In the genomic region with DNA sequence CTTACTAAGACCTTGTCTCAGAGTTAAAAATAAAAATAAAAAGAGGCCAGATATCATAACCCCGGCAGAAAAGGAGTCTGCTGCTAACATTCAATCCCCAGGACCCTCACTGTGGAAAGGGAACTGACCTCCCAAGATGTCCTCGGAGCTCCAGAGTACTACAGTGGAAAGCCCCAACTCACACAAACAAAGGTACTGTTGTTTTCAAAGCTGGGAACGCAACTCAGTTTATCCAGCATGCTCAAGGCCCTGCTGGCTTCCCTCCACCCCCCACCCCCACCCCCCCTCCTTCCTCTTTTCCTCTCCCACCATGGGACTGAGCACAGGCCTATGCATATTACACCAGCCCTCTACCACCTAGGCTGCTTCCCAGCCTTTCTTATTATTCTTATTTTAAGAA, we compare ENCODE assay signal across 18 mouse cellular contexts. TPM values are rescaled to one million over a fixed set of nuclear protein-coding genes. Genes with fewer than 3 reads are reported as not detected.
A peak's percentile ranks its signal among the peaks of the same experiment; 100 is the strongest.
DNase-seq lines count a peak whose midpoint lies in the region; ATAC-seq and TF ChIP-seq lines count a peak whose summit lies in the region.
"Had no signal": no experiment of that assay in that cellular context is flagged by ENCODE, and none has a peak within 500 bp of the region (broad histone marks: within the 10 kb centered on the region; RNA-seq: fewer than 3 reads in every experiment).

No protein-coding gene starts in this region.

- ATAC-seq in hindbrain, embryonic 13.5 days (ENCODE audit: low FRiP score), result no peak
- peak; percentile 78; the same call in 1 of the 2 replicates for ATAC-seq in hindbrain, postnatal 0 days
- ATAC-seq in megakaryocyte progenitor cell, adult 5-6 weeks (replicated peaks; ENCODE audit: poor library complexity), result no peak
- ATAC-seq: forebrain, embryonic 13.5 days; intestine, embryonic 15.5 days had no signal

- DNase-seq in hindbrain, embryonic 10.5 days (ENCODE audit: low spot score), result no peak
- DNase-seq in retina, postnatal 1 day, result peak; percentile 52
- no peak for DNase-seq in retina, embryonic 14.5 days (ENCODE audit: low spot score)
- no peak for DNase-seq in hindbrain, postnatal 0 days (ENCODE audit: low spot score)
- DNase-seq in heart, postnatal 36 days, result no peak
- no peak for DNase-seq in embryo, embryonic 10 days (ENCODE audit: low spot score)
- DNase-seq: adrenal gland, postnatal 10 days; cerebellum, adult 11-12 months; cerebellum, adult 9-10 months; cerebellum, postnatal 25 days; gastrocnemius, adult 2 months; gastrocnemius, postnatal 25 days had no signal

- TF ChIP-seq CTCF in hindbrain, postnatal 0 days (IDR thresholded peaks at IDR 0.05; ENCODE audit: low read depth), result no peak

- no peaks in the 10 kb centered on the region for H3K9me3 ChIP-seq in hindbrain, embryonic 10.5 days
- H3K9me3 ChIP-seq in hindbrain, embryonic 13.5 days, result no peaks in the 10 kb centered on the region
- H3K9me3 ChIP-seq in hindbrain, postnatal 0 days (ENCODE audit: low read length), result no peaks in the 10 kb centered on the region
- H3K9me3 ChIP-seq: forebrain, embryonic 13.5 days; heart, embryonic 12.5 days; intestine, embryonic 15.5 days had no signal

- 50% methylated on average over 3 of the region's 3 CpGs for WGBS in hindbrain, embryonic 10.5 days
- WGBS in hindbrain, embryonic 13.5 days, result 33% methylated on average over 3 of the region's 3 CpGs
- WGBS in hindbrain, postnatal 0 days, result 35% methylated on average over 3 of the region's 3 CpGs

- H3K36me3 ChIP-seq in hindbrain, embryonic 10.5 days, result no peaks in the 10 kb centered on the region
- no peaks in the 10 kb centered on the region for H3K36me3 ChIP-seq in hindbrain, embryonic 13.5 days
- H3K36me3 ChIP-seq in hindbrain, postnatal 0 days (ENCODE audit: insufficient read depth, low read length), result no peaks in the 10 kb centered on the region
- H3K36me3 ChIP-seq: heart, embryonic 12.5 days; intestine, embryonic 15.5 days had no signal

- no peak overlapping the region for H3K4me3 ChIP-seq in hindbrain, embryonic 10.5 days
- H3K4me3 ChIP-seq in hindbrain, embryonic 13.5 days, result no peak overlapping the region
- no peak overlapping the region for H3K4me3 ChIP-seq in hindbrain, postnatal 0 days (ENCODE audit: low read length)
- H3K4me3 ChIP-seq: forebrain, embryonic 13.5 days; gastrocnemius, adult 2 months; heart, embryonic 12.5 days; intestine, embryonic 15.5 days had no signal

- H3K4me1 ChIP-seq in hindbrain, embryonic 10.5 days (replicated peaks), result peaks cover 36% of the 10 kb centered on the region
- H3K4me1 ChIP-seq in hindbrain, embryonic 13.5 days (replicated peaks), result peaks cover 4% of the 10 kb centered on the region; the same call in 1 of the 2 replicates
- H3K4me1 ChIP-seq in hindbrain, postnatal 0 days (ENCODE audit: insufficient read depth, low read length), result no peaks in the 10 kb centered on the region
- H3K4me1 ChIP-seq: forebrain, embryonic 13.5 days had no signal

- H3K27me3 ChIP-seq in hindbrain, embryonic 10.5 days (ENCODE audit: insufficient read depth, poor library complexity, severe bottlenecking), result no peaks in the 10 kb centered on the region; the same call in 1 of the 2 replicates
- no peaks in the 10 kb centered on the region for H3K27me3 ChIP-seq in hindbrain, embryonic 13.5 days
- no peaks in the 10 kb centered on the region for H3K27me3 ChIP-seq in hindbrain, postnatal 0 days (ENCODE audit: insufficient read depth, low read length)
- H3K27me3 ChIP-seq: forebrain, embryonic 13.5 days; heart, embryonic 12.5 days; intestine, embryonic 15.5 days had no signal

- no peak overlapping the region for H3K9ac ChIP-seq in hindbrain, embryonic 13.5 days
- no peak overlapping the region for H3K9ac ChIP-seq in hindbrain, postnatal 0 days (replicated peaks; ENCODE audit: low read length)
- H3K9ac ChIP-seq: forebrain, embryonic 13.5 days; heart, embryonic 12.5 days; intestine, embryonic 15.5 days had no signal

- peak overlapping the region; percentile 31; the same call in 1 of the 2 replicates for H3K27ac ChIP-seq in hindbrain, embryonic 10.5 days
- no peak overlapping the region for H3K27ac ChIP-seq in hindbrain, embryonic 13.5 days
- H3K27ac ChIP-seq in hindbrain, postnatal 0 days, result peak overlapping the region; percentile 41; the same call in 1 of the 2 replicates
- H3K27ac ChIP-seq: forebrain, embryonic 13.5 days; gastrocnemius, adult 2 months; intestine, embryonic 15.5 days had no signal

- no peak overlapping the region for H3K4me2 ChIP-seq in hindbrain, embryonic 13.5 days
- H3K4me2 ChIP-seq in hindbrain, postnatal 0 days (ENCODE audit: low read depth, low read length), result no peak overlapping the region
- H3K4me2 ChIP-seq: forebrain, embryonic 13.5 days; heart, embryonic 12.5 days; intestine, embryonic 15.5 days had no signal

- intact Hi-C loops in heart, postnatal 36 days (cut with DNase I), result no loop called here

RNA-seq across cellular contexts. Expression of a gene that starts 14.8 kb away (rescaled TPM):
- polyA plus RNA-seq in hindbrain, embryonic 10.5 days (2016; fragmentation: Nextera tagmentation; extraction: Ambion mirVana), result 10.8 and 13.3 TPM in 2 replicates
- 3.8 and 5.8 TPM in 2 replicates for polyA plus RNA-seq in hindbrain, embryonic 13.5 days (2015; fragmentation: Nextera tagmentation; extraction: Ambion mirVana)
- 3.6 and 13.3 TPM in 2 replicates for total RNA-seq in hindbrain, postnatal 0 days (2014; rRNA removed)
- polyA plus RNA-seq in hindbrain, postnatal 0 days (2015; fragmentation: Nextera tagmentation; extraction: Ambion mirVana), result 8.4 and 9.0 TPM in 2 replicates
- 0.17 and 1.1 TPM in 2 replicates for total RNA-seq in megakaryocyte progenitor cell, adult 5-6 weeks (2015)
- total RNA-seq in megakaryocyte progenitor cell, adult 5-6 weeks (2017), result 0.71 and 2.6 TPM in 2 replicates
- total RNA-seq in heart, postnatal 36 days (2021), result 1 to 10 TPM; 1.7 to 1.9 TPM
- total RNA-seq: MEL had no signal

RNA-seq across cellular contexts. Expression of a gene that starts 37.9 kb away (rescaled TPM):
- 19.1 and 23.8 TPM in 2 replicates for polyA plus RNA-seq in hindbrain, embryonic 10.5 days (2016; fragmentation: Nextera tagmentation; extraction: Ambion mirVana)
- 17.4 and 17.6 TPM in 2 replicates for polyA plus RNA-seq in hindbrain, embryonic 13.5 days (2015; fragmentation: Nextera tagmentation; extraction: Ambion mirVana)
- total RNA-seq in hindbrain, postnatal 0 days (2014; rRNA removed), result 22.9 and 25.4 TPM in 2 replicates
- polyA plus RNA-seq in hindbrain, postnatal 0 days (2015; fragmentation: Nextera tagmentation; extraction: Ambion mirVana), result 18.7 and 20.4 TPM in 2 replicates
- total RNA-seq in megakaryocyte progenitor cell, adult 5-6 weeks (2015), result 28.6 and 29.4 TPM in 2 replicates
- total RNA-seq in megakaryocyte progenitor cell, adult 5-6 weeks (2017), result 36.4 and 38.9 TPM in 2 replicates
- total RNA-seq in heart, postnatal 36 days (2021), result 10 to 100 TPM; 25.3 to 29.3 TPM

RNA-seq across cellular contexts. Expression of a gene that starts 52.9 kb away (rescaled TPM):
- 82.4 and 84.1 TPM in 2 replicates for polyA plus RNA-seq in hindbrain, embryonic 10.5 days (2016; fragmentation: Nextera tagmentation; extraction: Ambion mirVana)
- 90.8 and 92.5 TPM in 2 replicates for polyA plus RNA-seq in hindbrain, embryonic 13.5 days (2015; fragmentation: Nextera tagmentation; extraction: Ambion mirVana)
- total RNA-seq in hindbrain, postnatal 0 days (2014; rRNA removed), result 62.4 and 64.0 TPM in 2 replicates
- 81.5 and 83.2 TPM in 2 replicates for polyA plus RNA-seq in hindbrain, postnatal 0 days (2015; fragmentation: Nextera tagmentation; extraction: Ambion mirVana)
- 63.5 and 65.1 TPM in 2 replicates for total RNA-seq in megakaryocyte progenitor cell, adult 5-6 weeks (2015)
- total RNA-seq in megakaryocyte progenitor cell, adult 5-6 weeks (2017), result 71.7 and 96.5 TPM in 2 replicates
- 10 to 100 TPM; 11.0 to 12.5 TPM for total RNA-seq in heart, postnatal 36 days (2021)
